Mouse (Mus musculus) cerebellum, postnatal 10 days (tissue): ENCODE data around the gene Gnaq.

ENCODE experiments used
- DNase-seq, 2 experiments: peaks; one replicate each; pipeline ENCODE4 v3.0.0; 2021; ENCODE audit warnings: mixed read lengths in 2 of 2

The Gnaq gene

GRCm38 (mm10) chr19:16382392-16382791 lies 249.8 kb downstream of the Gnaq start:
- no peak for DNase-seq

- no peak for DNase-seq
Observed at GRCm38 (mm10) chr19:16383127-16383526, 250.5 kb downstream of the Gnaq start.

GRCm38 (mm10) chr19:16384094-16384493 lies 251.5 kb downstream of the Gnaq start:
- no peak for DNase-seq

- no peak for DNase-seq
Observed at GRCm38 (mm10) chr19:16384957-16385356, 252.3 kb downstream of the Gnaq start.

- DNase-seq = no peak
Observed at GRCm38 (mm10) chr19:16386514-16386913, 253.9 kb downstream of the Gnaq start.

- peak in 1 of 2 experiments; percentile 31 for DNase-seq
Observed at GRCm38 (mm10) chr19:16390192-16390795, 257.7 kb downstream of the Gnaq start.

GRCm38 (mm10) chr19:16394381-16394780 lies 261.8 kb downstream of the Gnaq start:
- DNase-seq = no peak

- no peak for DNase-seq
Observed at GRCm38 (mm10) chr19:16403101-16403500, 270.5 kb downstream of the Gnaq start.

GRCm38 (mm10) chr19:16407727-16408126 lies 275.1 kb downstream of the Gnaq start:
- no peak for DNase-seq

GRCm38 (mm10) chr19:16411302-16411701 lies 278.7 kb downstream of the Gnaq start:
- no peak for DNase-seq

GRCm38 (mm10) chr19:16418086-16418663 lies 285.5 kb downstream of the Gnaq start:
- DNase-seq = no peak

- no peak for DNase-seq
Observed at GRCm38 (mm10) chr19:16425596-16425995, 293.0 kb downstream of the Gnaq start.

- no peak for DNase-seq
Observed at GRCm38 (mm10) chr19:16431368-16431767, 298.7 kb downstream of the Gnaq start.

- peak in 1 of 2 experiments; percentile 12 for DNase-seq
Observed at GRCm38 (mm10) chr19:16434879-16435278, 302.2 kb downstream of the Gnaq start.

GRCm38 (mm10) chr19:16435531-16436231 lies 303.1 kb downstream of the Gnaq start, which contains the start of gene Gna14:
Gene Gna14 (plus strand): TSS chr19:16435762.
- DNase-seq = peak; percentile 80 to 82

GRCm38 (mm10) chr19:16436335-16437169 lies 303.9 kb downstream of the Gnaq start:
- DNase-seq = peak; percentile 26 to 42
